Mouse (Mus musculus): ENCODE measurements around the gene Pskh1. TPM values are rescaled to one million over a fixed set of nuclear protein-coding genes. Genes with fewer than 3 reads are reported as not detected.
A peak's percentile ranks its signal among the peaks of the same experiment; 100 is the strongest.

Gene Pskh1
- total RNA-seq (2021): 1 to 10 TPM; 6.6 to 8.7 TPM
- long read RNA-seq, experiment 1, transcript Pskh1-201 (3 exons, 3,255 nt): major isoform, 11 of 11 reads
- long read RNA-seq, experiment 1, partial matches to known transcripts: 0 of 11 reads
- long read RNA-seq, experiment 1, other reads (novel, unspliced or antisense): 0 of 11 reads
- long read RNA-seq, experiment 2, partial matches to known transcripts: 0 of 6 reads
- long read RNA-seq, experiment 2, other reads (novel, unspliced or antisense): 3 of 6 reads

DNA sequence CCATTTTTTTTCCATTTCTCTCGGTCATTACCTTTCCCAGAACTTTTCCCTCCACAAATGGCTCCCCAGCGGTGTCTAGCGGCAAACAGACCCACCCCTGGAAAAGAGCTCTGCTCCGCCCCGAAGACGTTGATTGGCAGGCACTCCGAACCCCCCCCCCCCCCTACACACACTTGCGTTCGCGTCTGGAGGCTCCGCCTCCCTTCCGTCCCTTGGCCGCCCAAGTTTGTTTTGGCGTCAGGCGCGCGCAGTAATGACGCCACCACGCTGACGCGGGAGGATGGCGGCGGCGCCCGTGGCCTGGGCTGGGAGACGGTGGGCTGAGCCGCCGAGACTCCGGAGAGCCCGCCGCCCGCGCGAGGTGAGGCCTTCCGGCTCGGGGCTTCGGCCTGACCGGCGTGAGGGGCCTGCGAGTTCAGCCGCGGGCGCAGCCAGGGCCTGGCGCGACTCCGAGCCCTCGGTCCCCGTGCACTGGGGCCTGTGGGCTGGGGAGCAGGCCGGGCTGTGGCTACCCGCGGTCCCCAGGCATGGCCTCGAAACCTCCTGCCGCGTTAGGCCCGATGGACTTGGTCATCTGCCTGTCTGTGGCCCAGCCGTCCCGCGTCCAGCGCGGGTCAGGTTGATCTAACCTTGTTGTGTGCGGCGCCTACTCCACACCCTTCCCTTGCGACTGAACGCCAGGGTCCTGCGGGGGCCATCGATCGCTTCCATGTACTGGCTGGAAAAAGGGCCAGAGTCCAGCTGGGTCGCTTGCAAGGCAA lies at the start of gene Pskh1:
Gene Pskh1 (plus strand): TSS at position 262 of the 761 bp plus-strand sequence.
- intact Hi-C loops (cut with DNase I): loop anchor here (2.0 kb wide), 1 partner anchor 110 kb away; the partner anchor contains the start of gene Ddx28
- Histone ChIP-seq H3K4me3 (peak within 1 kb of the TSS; percentile 98), H3K27ac (peak within 1 kb of the TSS; percentile 97)
- peak; percentile 92 to 96 for DNase-seq (ENCODE audit: extremely low spot score in 1 of 2, low spot score in 2 of 2)
- no peak for TF ChIP-seq CTCF (IDR thresholded peaks at IDR 0.05)

DNA sequence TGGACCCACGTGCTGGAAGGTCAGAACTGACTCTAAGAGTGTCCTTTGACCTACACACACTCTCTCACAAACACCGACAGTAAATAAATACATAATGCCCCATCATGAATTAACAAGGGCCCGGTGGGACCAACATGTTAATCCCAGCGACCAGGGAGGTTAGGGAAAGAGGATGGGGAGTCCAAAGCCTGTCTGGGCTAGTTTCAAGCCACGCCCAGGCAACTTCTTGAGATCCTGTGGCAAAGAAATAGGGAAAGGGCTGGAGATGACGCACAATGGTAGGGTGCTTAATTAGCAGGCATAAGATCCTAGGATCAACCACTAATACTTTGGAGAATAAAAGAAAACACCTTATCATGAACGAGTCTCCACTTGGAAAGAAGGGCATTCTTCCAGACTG lies 49.6 kb upstream of the Pskh1 start:
- DNase-seq (ENCODE audit: extremely low spot score in 1 of 2, low spot score in 2 of 2): no peak
- no peak for TF ChIP-seq CTCF (IDR thresholded peaks at IDR 0.05)
- Histone ChIP-seq H3K4me3 (no peak overlapping the region), H3K27ac (no peak overlapping the region)
- intact Hi-C loops (cut with DNase I): loop anchor here (5.0 kb wide), 2 partner anchors 138 to 162 kb away; partner anchors contain the start of gene Ddx28

DNA sequence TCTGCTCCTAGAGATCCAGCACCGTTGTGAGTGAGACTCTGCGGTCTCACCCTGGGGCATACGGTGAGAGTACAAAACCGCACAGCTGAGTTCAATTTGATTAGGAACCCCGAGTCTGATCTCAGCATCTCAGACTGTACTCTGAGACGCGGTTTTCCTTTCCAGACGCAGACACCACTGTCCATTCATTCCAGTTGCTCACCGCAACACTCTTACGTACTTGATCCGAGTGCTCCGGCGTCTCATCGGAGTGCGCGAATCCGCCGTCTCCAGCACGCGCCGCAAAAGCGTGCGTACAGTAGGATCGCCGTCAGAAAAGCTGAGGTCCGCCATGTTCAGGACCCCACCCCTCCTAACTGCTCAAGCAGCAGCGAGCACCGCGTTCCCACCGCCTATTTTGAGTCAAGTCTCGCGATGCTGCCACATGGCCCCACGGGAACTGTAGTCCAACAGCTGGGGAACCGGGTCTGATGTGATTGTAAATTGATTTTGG lies 48.5 kb upstream of the Pskh1 start:
- TF ChIP-seq CTCF (IDR thresholded peaks at IDR 0.05): no peak
- Histone ChIP-seq H3K27ac (peak overlapping the region; percentile 67), H3K4me3 (peak overlapping the region; percentile 70)
- intact Hi-C loops (cut with DNase I): loop anchor here (5.0 kb wide), 2 partner anchors 139 to 161 kb away; partner anchors contain the start of gene Ddx28
- peak; percentile 84 to 87 for DNase-seq (ENCODE audit: extremely low spot score in 1 of 2, low spot score in 2 of 2)

DNA sequence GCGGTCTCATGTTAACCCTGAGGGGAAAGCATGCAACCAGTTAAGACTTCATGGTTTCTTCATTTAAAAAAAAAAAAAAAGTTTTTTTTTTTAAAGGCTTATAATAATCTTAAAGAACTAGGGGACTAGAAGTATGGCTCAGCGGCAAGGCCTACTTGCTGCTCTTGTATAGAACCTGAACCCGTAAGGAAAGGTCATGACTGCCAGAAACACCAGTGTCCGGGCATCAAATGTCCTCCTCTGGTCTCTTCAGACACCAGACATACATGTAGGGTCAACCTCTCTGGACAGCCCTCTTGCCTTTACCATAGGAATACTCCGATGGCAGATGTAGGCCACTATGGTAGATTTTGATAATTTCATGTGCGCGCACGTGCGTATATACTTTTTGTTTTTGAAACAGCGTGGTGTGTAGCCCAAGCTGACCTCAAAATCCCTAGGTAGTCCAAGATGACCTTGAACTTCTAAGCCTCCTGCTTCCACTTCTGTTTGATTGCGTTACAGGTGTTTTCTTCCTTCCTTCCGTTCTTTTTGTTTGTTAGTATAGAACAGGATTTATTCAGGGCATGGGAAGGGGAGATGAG lies 48.0 kb upstream of the Pskh1 start:
- no peak for TF ChIP-seq CTCF (IDR thresholded peaks at IDR 0.05)
- H3K4me3 ChIP-seq: peak overlapping the region; percentile 70
- H3K27ac ChIP-seq: no peak overlapping the region; the same call in 1 of the 2 replicates
- no peak for DNase-seq (ENCODE audit: extremely low spot score in 1 of 2, low spot score in 2 of 2)
- intact Hi-C loops (cut with DNase I): loop anchor here (5.0 kb wide), 2 partner anchors 140 to 160 kb away; partner anchors contain the start of gene Ddx28

DNA sequence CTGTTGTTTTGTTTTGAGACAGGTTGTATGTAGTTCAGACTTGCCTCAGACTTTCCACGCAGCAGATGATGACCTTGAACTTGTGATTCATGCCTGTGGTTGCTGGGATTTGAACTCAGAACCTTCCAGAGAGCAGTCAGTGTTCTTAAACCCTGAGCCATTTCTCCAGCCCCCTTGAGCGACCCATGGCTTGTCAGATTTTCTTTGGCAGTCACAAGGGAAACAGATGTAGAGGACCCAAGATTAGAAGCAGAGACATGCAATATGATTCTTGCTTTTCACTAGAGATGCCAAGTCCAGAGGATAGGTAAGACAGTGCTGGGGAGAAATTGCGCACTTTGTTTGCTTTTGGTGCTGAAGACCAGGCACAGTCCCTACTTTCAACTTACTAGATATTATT lies 47.1 kb upstream of the Pskh1 start, which contains the start of gene Cenpt:
Gene Cenpt (minus strand): TSS at position 101 of the 400 bp plus-strand sequence.
- H3K4me3 ChIP-seq: no peak within 1 kb of the TSS
- TF ChIP-seq CTCF (IDR thresholded peaks at IDR 0.05): no peak
- no peak within 1 kb of the TSS; the same call in 1 of the 2 replicates for H3K27ac ChIP-seq
- intact Hi-C loops (cut with DNase I): loop anchor here (5.0 kb wide), 2 partner anchors 141 to 159 kb away; partner anchors contain the start of gene Ddx28
- no peak for DNase-seq (ENCODE audit: extremely low spot score in 1 of 2, low spot score in 2 of 2)

DNA sequence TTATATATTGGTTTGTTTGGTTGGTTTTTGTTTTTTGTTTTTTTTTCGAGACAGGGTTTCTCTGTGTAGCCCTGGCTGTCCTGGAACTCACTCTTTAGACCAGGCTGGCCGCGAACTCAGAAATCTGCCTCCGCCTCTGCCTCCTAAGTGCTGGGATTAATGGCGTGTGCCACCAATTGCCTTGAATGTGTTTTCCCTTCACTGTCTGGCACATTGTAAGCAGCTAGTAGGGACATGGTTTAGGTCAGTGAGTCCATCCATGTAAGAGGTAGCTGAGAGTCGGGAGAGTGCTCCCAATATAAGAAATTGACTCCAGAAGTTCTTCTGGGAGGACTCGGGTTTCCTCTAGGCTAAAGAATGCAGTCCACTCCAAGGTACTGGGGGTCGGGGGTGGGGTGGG lies 45.9 kb upstream of the Pskh1 start:
- H3K4me3 ChIP-seq: no peak overlapping the region; the same call in none of the 2 replicates
- peak overlapping the region; percentile 45; the same call in 1 of the 2 replicates for H3K27ac ChIP-seq
- no peak for TF ChIP-seq CTCF (IDR thresholded peaks at IDR 0.05)
- DNase-seq (ENCODE audit: extremely low spot score in 1 of 2, low spot score in 2 of 2): no peak
- intact Hi-C loops (cut with DNase I): loop anchor here (2.0 to 5.0 kb wide), 3 partner anchors 76 to 158 kb away; partner anchors contain the start of gene Ddx28

DNA sequence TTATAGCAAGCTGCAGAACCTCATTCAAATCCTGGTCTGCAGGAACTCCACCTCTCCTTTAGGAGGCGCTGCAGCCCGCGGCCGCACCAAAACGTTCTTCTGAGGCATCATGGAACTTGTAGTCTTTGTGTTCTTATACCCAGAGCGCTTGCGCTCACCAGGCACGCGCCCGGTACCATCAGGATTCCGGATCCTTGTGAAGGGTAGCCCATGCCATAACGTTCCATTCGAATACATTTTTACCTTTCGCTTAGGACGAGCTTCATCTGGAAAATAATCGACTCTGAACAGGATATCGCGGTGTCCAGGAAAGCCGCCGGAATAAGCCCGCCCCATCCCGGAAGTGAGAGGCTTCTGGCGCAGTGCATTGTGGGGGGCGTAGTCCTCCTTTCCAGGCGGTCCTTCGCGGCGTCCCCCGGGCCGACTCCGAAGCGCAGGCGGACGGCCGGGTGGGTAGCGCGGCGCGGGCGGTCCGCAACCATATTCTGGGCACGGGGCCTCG lies 45.5 kb upstream of the Pskh1 start, which contains the start of gene Thap11:
Gene Thap11 (plus strand): TSS at position 418 of the 502 bp plus-strand sequence.
- Histone ChIP-seq H3K27ac (peak within 1 kb of the TSS; percentile 98), H3K4me3 (peak within 1 kb of the TSS; percentile 67)
- peak; percentile 88 for DNase-seq (ENCODE audit: extremely low spot score in 1 of 2, low spot score in 2 of 2)
- intact Hi-C loops (cut with DNase I): loop anchor here (2.0 to 5.0 kb wide), 3 partner anchors 76 to 158 kb away; partner anchors contain the start of gene Ddx28
- TF ChIP-seq CTCF (IDR thresholded peaks at IDR 0.05): peak; percentile 90

DNA sequence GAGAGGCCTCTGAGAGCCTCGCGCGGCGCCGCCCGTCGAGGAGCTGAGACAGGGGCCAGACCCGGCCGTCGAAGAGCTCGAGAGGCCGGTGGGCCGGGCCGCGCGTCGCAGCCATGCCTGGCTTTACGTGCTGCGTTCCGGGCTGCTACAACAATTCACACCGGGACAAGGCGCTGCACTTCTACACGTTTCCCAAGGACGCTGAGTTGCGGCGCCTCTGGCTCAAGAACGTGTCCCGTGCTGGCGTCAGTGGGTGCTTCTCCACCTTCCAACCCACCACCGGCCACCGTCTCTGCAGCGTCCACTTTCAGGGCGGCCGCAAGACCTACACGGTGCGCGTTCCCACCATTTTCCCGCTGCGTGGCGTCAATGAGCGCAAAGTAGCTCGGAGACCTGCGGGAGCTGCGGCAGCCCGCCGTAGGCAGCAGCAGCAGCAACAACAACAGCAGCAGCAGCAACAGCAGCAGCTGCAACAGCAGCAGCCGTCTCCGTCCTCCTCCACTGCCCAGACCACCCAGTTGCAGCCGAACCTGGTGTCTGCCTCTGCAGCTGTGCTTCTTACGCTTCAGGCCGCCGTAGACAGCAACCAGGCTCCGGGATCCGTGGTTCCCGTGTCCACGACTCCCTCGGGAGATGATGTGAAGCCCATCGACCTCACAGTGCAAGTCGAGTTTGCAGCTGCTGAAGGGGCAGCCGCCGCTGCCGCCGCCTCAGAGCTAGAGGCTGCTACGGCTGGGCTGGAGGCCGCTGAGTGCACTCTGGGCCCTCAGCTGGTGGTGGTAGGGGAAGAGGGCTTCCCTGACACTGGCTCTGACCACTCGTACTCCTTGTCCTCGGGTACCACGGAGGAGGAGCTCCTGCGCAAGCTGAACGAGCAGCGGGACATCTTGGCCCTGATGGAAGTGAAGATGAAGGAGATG lies 44.7 kb upstream of the Pskh1 start:
- TF ChIP-seq CTCF (IDR thresholded peaks at IDR 0.05): no peak
- intact Hi-C loops (cut with DNase I): loop anchor here (2.0 kb wide), 1 partner anchor 75 kb away; no protein-coding TSS in a partner anchor

DNA sequence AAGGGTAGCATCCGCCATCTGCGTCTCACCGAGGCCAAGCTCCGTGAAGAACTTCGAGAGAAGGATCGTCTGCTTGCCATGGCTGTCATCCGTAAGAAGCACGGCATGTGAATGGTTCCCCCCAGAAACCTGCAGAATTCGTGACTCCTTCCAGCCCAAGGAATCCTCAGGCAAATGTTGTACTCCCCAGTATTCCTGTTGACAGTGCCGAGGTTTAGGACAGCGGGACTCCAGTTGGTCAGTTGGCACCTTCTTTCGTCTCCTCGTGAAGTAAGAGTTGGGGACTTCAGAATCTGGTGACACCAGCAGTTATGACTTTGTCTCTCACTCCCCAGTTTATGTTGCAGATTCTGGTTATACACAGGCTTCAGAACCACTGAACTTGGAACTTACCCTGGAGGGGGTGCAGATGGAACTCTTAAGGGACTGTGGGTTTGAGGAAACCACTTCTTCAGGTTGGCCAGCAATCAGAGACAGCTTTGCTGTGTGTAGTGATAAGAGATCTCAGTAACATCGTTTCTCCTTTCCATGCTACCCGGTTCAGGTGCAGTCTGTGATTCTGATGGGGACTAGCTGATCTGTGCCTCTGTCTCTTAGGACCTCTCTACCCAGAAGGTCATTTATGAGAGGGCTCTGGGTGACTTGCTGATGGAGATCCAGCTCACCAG lies 43.9 kb upstream of the Pskh1 start:
- TF ChIP-seq CTCF (IDR thresholded peaks at IDR 0.05): no peak
- intact Hi-C loops (cut with DNase I): no loop called here
- Histone ChIP-seq H3K4me3 (peak overlapping the region; percentile 67), H3K27ac (peak overlapping the region; percentile 98)
- no peak for DNase-seq (ENCODE audit: extremely low spot score in 1 of 2, low spot score in 2 of 2)

More for the DNA sequence above, 44.7 kb upstream of the Pskh1 start:
- Histone ChIP-seq H3K27ac (peak overlapping the region; percentile 98), H3K4me3 (peak overlapping the region; percentile 67)
- peak; percentile 56 to 57 for DNase-seq (ENCODE audit: extremely low spot score in 1 of 2, low spot score in 2 of 2)

DNA sequence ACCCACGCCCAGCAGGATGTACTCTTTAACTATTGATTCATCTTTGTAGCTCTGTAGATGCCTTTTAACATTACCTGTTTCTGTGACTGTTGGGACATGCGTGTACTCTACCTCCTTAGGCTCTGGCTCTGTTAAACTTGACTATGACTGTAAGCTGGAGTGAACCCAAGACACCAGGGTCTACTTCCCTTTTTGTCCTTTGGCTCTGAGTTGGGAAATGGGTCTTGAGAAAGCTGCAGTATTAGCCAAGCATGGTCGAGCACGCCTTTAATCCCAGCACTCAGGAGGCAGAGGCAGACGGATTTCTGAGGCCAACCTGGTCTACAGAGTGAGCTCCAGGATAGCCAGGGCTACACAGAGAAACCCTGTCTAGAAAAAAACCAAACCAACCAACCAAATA lies 41.7 kb upstream of the Pskh1 start:
- no peak for TF ChIP-seq CTCF (IDR thresholded peaks at IDR 0.05)
- DNase-seq (ENCODE audit: extremely low spot score in 1 of 2, low spot score in 2 of 2): no peak
- Histone ChIP-seq H3K27ac (no peak overlapping the region), H3K4me3 (no peak overlapping the region)
- intact Hi-C loops (cut with DNase I): no loop called here

Data from left cerebral cortex, adult 2 months (tissue).